Mouse (Mus musculus): ENCODE measurements around the gene Nrxn1. TPM values are rescaled to one million over a fixed set of nuclear protein-coding genes. Genes with fewer than 3 reads are reported as not detected.

The Nrxn1 gene
- total RNA-seq, 2 experiments from 2014 or later = 412 to 435 TPM

DNA sequence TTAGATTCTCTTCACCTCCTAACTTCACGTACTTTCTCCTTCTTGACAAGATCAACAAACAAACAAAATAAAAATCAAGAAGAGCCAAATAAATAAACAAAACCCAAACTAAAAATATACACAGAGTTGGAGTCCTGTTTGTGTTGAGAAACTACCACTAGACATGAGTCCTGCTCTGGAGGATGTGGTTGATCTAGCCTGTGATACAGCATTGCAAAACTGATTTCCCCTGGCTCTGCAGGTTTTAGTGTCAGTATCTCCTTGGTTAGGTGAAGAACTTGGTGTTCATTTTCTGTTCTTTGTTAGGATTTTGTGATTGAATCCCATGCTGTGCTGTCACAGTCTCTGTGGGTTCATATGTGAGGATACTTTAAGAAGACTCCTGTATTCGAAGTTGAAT is 963.7 kb downstream of the Nrxn1 start:
- DNase-seq (ENCODE audit: low spot score in 2 of 2) = no peak

- no peak for DNase-seq (ENCODE audit: low spot score in 2 of 2)
Measured at GRCm38 (mm10) chr17:90127561-90127960, 965.3 kb downstream of the Nrxn1 start.

DNA sequence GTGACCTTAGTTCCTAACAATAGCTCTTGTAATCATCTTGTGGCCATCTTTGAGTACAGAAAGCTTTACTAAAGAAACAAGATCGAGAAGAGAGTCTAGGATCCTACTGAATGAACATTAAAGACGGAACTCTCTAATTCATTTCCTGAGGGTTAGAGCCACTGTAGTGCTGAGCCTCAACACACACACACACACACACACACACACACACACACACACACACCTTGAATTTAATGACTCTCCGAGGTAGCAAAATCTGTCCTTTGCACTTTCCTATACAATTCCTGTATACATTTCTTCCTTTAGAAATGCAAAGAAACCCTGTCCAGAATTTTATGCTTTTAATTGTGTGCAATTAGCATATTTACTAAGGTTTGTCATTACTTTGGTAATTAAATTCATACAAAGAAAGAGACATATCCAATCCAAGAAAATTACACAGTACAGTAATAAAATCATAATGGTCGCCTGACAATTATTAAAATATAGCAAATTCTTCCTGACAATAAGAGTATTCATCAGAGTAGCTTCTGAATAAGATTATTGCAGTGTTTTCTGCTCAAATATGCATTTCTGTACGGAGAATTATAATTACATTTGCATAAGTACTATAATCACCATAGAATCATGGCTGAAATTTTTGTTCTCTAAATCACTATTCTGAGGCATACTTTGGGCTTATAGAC is 969.9 kb downstream of the Nrxn1 start:
- no peak for DNase-seq (ENCODE audit: low spot score in 2 of 2)

GRCm38 (mm10) chr17:90116241-90116640 is 976.6 kb downstream of the Nrxn1 start:
- DNase-seq (ENCODE audit: low spot score in 2 of 2) = no peak

DNA sequence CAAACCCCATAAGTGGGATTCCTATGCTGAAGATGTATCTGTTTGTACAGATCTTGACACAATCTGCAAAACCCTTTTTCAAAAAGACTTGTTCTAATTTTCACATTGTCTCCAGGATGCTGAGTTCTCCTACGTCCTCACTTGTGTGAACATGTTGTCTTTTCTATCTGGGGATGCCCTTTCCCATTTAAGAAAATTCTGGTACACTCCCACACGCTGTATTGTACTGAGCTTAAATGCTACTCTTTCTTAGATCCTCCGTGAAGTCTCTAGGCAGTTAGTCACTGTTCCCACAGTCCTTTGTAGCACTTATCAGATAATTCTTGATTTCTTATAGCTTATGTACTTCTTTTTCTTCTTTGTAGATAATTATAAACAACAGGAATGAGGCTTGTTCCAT is 997.9 kb downstream of the Nrxn1 start:
- DNase-seq (ENCODE audit: low spot score in 2 of 2) = peak in 1 of 2 experiments; percentile 60

DNA sequence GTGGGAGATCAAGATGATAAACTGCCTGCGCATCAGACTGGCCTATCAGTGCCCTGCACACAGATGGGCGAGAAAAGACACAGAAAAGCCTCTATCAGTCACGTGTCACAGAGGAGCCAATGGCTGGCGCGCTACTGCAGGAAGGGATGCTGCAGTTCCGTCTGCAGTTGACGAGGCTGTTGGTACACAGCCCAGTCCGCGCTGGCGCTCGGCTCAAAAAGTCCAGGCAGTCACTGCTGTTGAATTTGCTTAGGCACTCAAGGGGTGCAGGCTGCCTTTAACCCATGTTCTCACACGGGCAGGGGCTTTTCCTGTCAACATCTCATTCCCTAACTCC is 1004.6 kb downstream of the Nrxn1 start:
- peak; percentile 92 to 97 for DNase-seq (ENCODE audit: low spot score in 2 of 2)

GRCm38 (mm10) chr17:90087616-90088313 is 1005.1 kb downstream of the Nrxn1 start:
- no peak for DNase-seq (ENCODE audit: low spot score in 2 of 2)

GRCm38 (mm10) chr17:90086826-90087225 is 1006.0 kb downstream of the Nrxn1 start:
- peak; percentile 73 to 89 for DNase-seq (ENCODE audit: low spot score in 2 of 2)

DNA sequence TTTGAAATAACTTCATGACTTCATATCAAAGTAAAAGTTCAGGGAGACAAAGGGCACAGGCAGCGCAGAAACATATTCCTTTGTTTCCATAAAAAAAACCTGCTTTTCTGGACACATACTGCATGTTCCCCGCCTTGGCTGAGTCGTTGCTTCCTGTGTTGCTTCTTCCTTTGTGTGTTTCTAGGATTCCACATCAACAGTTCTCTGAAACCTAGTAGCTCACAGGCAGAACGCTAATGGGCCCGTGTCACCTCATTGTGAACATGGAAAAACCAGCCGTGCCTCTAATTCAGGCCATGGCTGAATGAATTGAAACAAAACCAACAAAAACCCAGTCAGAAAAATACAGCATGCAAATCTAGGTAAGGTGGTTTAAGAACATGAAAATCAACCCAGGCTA is 1013.9 kb downstream of the Nrxn1 start:
- DNase-seq (ENCODE audit: low spot score in 2 of 2) = no peak

DNA sequence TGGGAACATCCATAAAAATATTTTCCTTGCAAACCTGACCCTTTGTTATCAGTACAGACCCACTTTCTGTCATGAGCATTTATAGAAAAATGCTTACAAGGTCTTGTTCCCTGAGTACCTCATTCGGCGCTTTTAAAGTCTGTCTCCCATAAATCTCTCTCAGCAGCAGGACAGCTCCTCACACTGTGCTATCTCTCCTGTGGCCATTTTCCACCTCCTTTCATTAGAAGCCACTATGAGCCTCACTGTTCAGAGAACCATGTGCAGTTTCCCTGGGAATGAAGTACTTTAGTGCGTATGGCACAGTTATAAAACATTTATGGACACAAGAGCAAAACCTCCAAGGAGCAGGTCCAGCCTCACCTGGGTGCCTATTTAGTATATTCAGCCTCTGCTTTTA is 1014.4 kb downstream of the Nrxn1 start:
- DNase-seq (ENCODE audit: low spot score in 2 of 2) = no peak

- DNase-seq (ENCODE audit: low spot score in 2 of 2) = no peak
Measured at GRCm38 (mm10) chr17:90062866-90063265, 1030.0 kb downstream of the Nrxn1 start.

- peak in 1 of 2 experiments; percentile 46 for DNase-seq (ENCODE audit: low spot score in 2 of 2)
Measured at GRCm38 (mm10) chr17:90060872-90061271, 1032.0 kb downstream of the Nrxn1 start.

DNA sequence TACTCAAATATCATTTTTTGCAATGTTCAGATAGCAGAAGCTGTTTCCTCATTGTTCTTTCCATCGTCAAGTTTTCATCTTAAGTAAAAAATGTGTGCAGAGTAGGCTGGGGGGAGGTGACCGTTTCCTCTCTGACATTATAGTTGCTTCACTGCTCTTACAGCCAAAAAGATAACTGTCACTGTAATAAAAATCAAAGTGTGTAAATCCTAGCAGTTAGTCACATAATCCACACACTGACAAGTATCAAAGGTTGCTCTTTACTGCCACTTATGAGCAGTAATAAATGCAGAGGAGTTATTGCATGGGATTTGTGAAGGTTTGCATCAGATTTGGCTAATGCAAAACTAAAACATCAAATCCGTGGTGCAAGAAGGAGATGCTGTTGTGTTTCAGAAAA is 1032.7 kb downstream of the Nrxn1 start:
- no peak for DNase-seq (ENCODE audit: low spot score in 2 of 2)

GRCm38 (mm10) chr17:90059320-90060111 is 1033.4 kb downstream of the Nrxn1 start:
- DNase-seq (ENCODE audit: low spot score in 2 of 2) = no peak

- DNase-seq (ENCODE audit: low spot score in 2 of 2) = no peak
Measured at GRCm38 (mm10) chr17:90054312-90054711, 1038.6 kb downstream of the Nrxn1 start.

DNA sequence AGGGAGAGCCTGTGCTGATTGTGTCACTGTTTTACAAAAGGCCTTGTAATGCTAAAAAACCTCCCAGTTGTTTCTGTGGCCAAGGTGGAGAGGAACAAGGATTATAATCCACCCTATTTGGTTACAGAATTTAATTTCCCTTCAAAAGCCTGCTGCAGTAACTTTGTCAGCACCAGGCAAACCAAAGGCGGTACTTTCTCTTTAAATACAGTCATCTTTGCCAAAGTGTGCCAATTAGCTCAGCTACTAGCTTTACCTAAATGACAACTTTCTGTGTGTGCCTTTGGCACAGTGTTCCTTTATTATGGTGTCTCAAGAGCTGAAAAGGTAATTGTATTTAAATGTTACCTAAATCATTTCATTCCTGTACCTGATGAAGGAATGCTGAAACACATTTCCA is 1053.6 kb downstream of the Nrxn1 start:
- no peak for DNase-seq (ENCODE audit: low spot score in 2 of 2)

- no peak for DNase-seq (ENCODE audit: low spot score in 2 of 2)
Measured at GRCm38 (mm10) chr17:90032416-90032815, 1060.5 kb downstream of the Nrxn1 start.

GRCm38 (mm10) chr17:90016636-90017035 is 1076.2 kb downstream of the Nrxn1 start:
- no peak for DNase-seq (ENCODE audit: low spot score in 2 of 2)

DNA sequence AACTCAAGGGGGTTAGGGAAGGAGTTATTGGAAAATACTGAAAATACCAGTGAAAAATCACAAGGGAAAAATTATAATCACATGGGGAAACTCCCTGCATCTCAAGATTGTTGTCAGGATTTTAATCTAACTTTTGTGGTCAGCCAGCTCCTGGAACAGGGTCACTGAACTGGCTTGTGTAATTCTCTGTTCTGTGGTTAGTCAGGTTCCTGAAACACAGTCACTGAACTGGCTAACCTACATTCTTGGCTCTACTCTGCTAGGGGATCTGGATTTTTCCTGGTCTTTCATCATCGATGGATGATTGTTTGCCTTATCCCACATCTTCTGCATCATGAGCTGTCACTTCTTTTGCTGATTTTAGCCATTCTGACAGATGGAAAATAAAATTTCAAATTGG is 1081.1 kb downstream of the Nrxn1 start:
- DNase-seq (ENCODE audit: low spot score in 2 of 2) = no peak

GRCm38 (mm10) chr17:90007438-90008109 is 1085.3 kb downstream of the Nrxn1 start:
- DNase-seq (ENCODE audit: low spot score in 2 of 2) = peak in 1 of 2 experiments; percentile 24

GRCm38 (mm10) chr17:89990651-89991050 is 1102.2 kb downstream of the Nrxn1 start:
- no peak for DNase-seq (ENCODE audit: low spot score in 2 of 2)

All from layer of hippocampus, adult 18-20 months (tissue).